Mouse (Mus musculus): ENCODE results near the gene Eddm3b. TPM values are rescaled to one million over a fixed set of nuclear protein-coding genes. Genes with fewer than 3 reads are reported as not detected.
"Not testable (repeated sequence)": the region's sequence is repeated elsewhere in the genome, so short reads cannot be mapped to it uniquely, and the experiment has no call there.

The Eddm3b gene
- polyA plus RNA-seq, 1 experiment from 2014 or later: not detected

DNA sequence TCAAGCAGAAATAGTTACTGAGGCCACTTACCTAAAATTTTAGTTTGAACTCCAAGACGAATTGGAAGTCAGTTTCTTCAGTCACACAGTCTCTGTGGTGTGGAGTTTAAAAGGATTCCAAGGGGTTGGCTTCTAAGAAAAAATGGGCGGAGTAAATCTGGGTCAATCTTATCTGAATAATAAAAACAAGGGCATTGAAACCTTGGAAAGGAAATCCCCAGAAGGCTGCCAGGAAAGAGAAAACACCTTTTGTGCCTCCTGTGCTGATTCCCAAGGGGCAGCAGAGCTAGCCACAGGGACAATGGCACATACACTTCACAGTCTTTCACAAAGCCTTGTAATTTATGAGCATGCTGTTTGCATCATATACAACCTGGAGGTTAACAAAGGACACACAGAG, 32.5 kb downstream of the Eddm3b start, which contains the start of gene Rnase1:
Rnase1 (minus strand) TSS at position 101 of the 400 bp plus-strand sequence.
- no peaks in the 10 kb centered on the region for H3K36me3 ChIP-seq
- no peaks in the 10 kb centered on the region for H3K27me3 ChIP-seq
- no peak within 1 kb of the TSS for H3K4me3 ChIP-seq
- no peaks in the 10 kb centered on the region for H3K4me1 ChIP-seq
- no peak within 1 kb of the TSS for H3K9ac ChIP-seq
- H3K9me3 ChIP-seq: no peaks in the 10 kb centered on the region
- 50% methylated on average over 2 of the region's 2 CpGs for WGBS
- no peak for ATAC-seq (ENCODE audit: insufficient number of reproducible peaks, insufficient read depth, low FRiP score, low TSS enrichment)
- H3K4me2 ChIP-seq (replicated peaks): no peak within 1 kb of the TSS
- H3K27ac ChIP-seq: no peak within 1 kb of the TSS

DNA sequence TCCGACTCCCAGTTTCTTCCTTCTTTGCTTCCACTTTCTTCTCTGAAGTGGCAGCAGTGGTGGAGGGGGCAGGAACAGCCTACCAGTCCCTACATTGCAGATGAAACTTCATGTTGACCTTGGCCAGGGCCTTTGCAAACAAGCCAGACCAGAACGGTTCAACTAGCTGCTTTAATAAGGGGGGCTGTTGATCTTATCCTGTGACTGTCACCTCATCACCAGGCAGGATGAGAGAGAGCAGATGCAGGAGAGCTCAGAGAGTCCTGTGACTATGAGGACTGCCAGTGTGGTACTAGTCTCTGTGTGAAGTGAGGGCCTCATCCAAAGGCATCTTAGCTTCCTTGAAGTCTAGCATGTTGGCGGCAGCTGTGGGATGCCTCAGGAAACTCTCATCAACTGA, 33.8 kb downstream of the Eddm3b start:
- Histone ChIP-seq H3K4me1 (no peaks in the 10 kb centered on the region), H3K9me3 (no peaks in the 10 kb centered on the region), H3K9ac (no peak overlapping the region), H3K36me3 (no peaks in the 10 kb centered on the region), H3K27ac (no peak overlapping the region), H3K4me3 (no peak overlapping the region), H3K4me2 (replicated peaks) (no peak overlapping the region), H3K27me3 (no peaks in the 10 kb centered on the region)
- 78% methylated on average over 3 of the region's 3 CpGs for WGBS
- ATAC-seq (ENCODE audit: insufficient number of reproducible peaks, insufficient read depth, low FRiP score, low TSS enrichment): no peak

DNA sequence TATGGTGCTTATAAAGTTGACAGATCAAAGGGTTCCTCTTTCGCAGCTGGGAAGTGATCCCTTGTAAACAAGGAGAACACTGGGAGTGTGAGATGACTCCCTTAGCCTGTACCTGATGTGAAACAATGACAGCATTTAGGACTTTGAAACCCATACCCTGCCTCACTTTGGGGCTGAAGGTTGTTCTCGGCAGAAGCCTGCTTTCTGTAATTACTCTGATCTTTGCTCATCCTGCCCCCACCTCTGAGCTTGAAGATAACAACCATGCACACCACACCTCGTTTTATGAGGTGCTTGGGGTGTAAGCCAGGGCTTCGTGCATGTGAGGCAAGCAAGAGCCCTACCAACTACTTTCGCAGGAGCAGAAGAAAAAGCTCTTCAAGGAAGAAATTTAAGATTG, 34.9 kb downstream of the Eddm3b start:
- Histone ChIP-seq H3K27ac (no peak overlapping the region), H3K4me3 (no peak overlapping the region), H3K27me3 (no peaks in the 10 kb centered on the region), H3K4me2 (replicated peaks) (no peak overlapping the region), H3K9me3 (no peaks in the 10 kb centered on the region), H3K36me3 (no peaks in the 10 kb centered on the region), H3K4me1 (no peaks in the 10 kb centered on the region), H3K9ac (no peak overlapping the region)
- WGBS: 50% methylated on average over 5 of the region's 5 CpGs
- no peak for ATAC-seq (ENCODE audit: insufficient number of reproducible peaks, insufficient read depth, low FRiP score, low TSS enrichment)

DNA sequence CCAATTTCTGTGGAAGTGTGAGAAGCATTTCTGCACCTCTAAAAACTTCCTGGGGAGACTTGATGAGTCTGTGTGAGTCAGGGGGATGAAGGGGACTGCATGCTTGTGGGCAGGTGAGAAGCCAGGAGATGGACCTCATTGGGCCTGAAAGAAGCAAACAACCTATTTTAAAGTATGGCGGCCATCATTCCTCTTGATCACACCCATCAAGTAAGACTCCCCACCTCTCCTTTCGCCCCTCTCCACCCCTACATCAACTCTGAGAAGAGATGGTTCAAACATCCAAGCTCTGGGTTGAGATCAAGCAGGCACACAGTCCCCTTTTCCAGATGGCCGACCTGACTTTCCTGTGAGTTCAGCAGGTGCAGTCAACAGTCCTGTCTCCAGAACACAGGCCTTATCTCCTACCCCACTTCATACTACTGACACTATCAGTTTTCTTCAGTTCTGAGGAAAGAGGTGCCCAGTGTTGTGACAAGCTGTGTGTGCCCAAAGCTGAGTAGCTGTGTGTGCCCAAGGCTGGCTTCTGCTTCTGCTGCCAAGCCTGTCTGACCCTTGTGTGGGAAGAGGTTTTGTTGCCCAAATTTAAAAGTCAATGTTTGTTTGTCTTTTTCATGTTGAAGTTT, 36.1 kb downstream of the Eddm3b start:
- H3K4me3 ChIP-seq: no peak overlapping the region
- ATAC-seq (ENCODE audit: insufficient number of reproducible peaks, insufficient read depth, low FRiP score, low TSS enrichment): no peak
- H3K9me3 ChIP-seq: no peaks in the 10 kb centered on the region
- no peak overlapping the region for H3K4me2 ChIP-seq (replicated peaks)
- no peaks in the 10 kb centered on the region for H3K27me3 ChIP-seq
- no peak overlapping the region for H3K27ac ChIP-seq
- no peak overlapping the region for H3K9ac ChIP-seq
- 86% methylated on average over 3 of the region's 3 CpGs for WGBS
- H3K4me1 ChIP-seq: no peaks in the 10 kb centered on the region
- no peaks in the 10 kb centered on the region for H3K36me3 ChIP-seq

DNA sequence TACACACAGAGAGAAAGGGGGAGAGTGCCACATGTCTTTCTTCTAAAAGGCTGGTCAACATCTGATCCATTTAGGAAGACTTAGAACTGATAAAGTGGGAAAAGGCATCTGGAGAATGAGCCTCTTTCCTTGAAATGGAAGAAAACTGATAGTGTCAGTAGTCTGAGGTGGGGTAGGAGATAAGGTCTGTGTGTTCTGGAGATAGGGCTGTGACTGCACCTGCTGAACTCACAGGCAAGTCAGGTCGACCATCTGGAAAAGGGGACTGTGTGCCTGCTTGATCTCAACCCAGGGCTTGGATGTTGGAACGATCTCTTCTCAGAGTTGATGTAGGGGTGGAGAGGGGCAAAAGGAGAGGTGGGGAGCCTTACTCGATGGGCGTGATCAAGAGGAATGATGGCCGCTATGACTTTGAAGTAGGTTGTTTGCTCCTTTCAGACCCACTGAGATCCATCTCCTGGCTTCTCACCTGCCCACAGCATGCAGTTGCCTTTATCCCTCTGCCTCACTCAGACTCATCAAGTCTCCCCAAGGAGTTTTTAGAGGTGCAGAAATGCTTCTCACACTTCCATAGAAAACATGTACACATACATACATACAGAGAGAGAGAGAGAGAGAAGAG, 38.1 kb downstream of the Eddm3b start:
- Histone ChIP-seq H3K27me3 (no peaks in the 10 kb centered on the region), H3K36me3 (no peaks in the 10 kb centered on the region), H3K4me2 (replicated peaks) (no peak overlapping the region), H3K9ac (no peak overlapping the region), H3K9me3 (no peaks in the 10 kb centered on the region), H3K27ac (no peak overlapping the region), H3K4me3 (no peak overlapping the region), H3K4me1 (no peaks in the 10 kb centered on the region)
- 81% methylated on average over 5 of the region's 5 CpGs for WGBS
- no peak for ATAC-seq (ENCODE audit: insufficient number of reproducible peaks, insufficient read depth, low FRiP score, low TSS enrichment)

DNA sequence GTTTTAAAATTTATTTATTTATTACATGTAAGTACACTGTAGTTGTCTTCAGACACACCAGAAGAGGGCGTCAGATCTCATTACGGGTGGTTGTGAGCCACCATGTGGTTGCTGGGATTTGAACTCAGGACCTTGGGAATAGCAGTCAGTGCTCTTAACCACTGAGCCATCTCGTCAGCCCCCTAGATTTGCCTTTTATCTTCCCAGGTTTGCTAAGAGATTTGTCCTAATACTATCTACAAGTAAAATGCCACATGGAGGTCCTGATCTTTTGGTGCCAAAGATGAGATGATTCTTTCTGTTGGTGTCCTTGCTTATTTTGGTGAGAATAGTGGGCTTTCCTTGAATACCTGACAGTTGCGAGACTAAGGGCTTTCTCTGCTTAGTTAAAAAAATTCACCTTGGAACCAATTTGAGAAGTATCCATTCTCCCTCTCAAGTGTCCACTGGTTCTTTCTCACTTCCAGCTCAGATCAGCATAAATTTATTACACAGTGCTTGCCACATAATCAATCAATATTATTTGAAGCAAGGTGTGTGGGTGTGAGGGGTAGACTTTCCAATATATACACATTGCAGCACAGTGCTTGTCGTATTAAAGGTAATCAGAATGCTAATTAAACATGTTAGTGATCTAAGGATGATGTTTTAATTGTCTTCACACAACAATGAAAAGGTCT, 42.0 kb downstream of the Eddm3b start:
- Histone ChIP-seq H3K4me2 (replicated peaks) (no peak overlapping the region), H3K4me3 (no peak overlapping the region), H3K9me3 (no peaks in the 10 kb centered on the region), H3K27ac (no peak overlapping the region), H3K4me1 (no peaks in the 10 kb centered on the region), H3K27me3 (no peaks in the 10 kb centered on the region), H3K9ac (no peak overlapping the region), H3K36me3 (no peaks in the 10 kb centered on the region)
- 85% methylated on average over 5 of the region's 5 CpGs for WGBS
- no peak for ATAC-seq (ENCODE audit: insufficient number of reproducible peaks, insufficient read depth, low FRiP score, low TSS enrichment)

DNA sequence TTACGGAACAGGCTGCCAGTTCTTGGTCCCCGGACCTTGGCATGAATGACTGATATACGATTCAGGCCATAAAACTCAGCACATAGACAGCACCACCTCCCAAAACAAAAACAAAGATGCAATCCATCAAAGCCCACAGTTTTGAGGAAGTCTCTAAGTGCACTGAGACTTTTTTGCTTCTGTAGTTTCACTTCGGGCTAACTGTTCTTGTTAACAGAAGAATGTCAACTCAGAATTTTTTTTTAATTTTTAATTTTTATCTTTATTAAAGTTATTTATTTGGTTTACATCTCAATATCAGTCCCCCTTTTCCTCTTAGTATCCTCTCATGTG, 42.5 kb downstream of the Eddm3b start:
- no peak for ATAC-seq (ENCODE audit: insufficient number of reproducible peaks, insufficient read depth, low FRiP score, low TSS enrichment)
- Histone ChIP-seq H3K4me3 (no peak overlapping the region), H3K27me3 (no peaks in the 10 kb centered on the region), H3K9ac (no peak overlapping the region), H3K27ac (no peak overlapping the region), H3K9me3 (no peaks in the 10 kb centered on the region), H3K4me1 (no peaks in the 10 kb centered on the region), H3K36me3 (no peaks in the 10 kb centered on the region), H3K4me2 (replicated peaks) (no peak overlapping the region)
- whole genome bisulfite sequencing: 89% methylated on average over 4 of the region's 4 CpGs

DNA sequence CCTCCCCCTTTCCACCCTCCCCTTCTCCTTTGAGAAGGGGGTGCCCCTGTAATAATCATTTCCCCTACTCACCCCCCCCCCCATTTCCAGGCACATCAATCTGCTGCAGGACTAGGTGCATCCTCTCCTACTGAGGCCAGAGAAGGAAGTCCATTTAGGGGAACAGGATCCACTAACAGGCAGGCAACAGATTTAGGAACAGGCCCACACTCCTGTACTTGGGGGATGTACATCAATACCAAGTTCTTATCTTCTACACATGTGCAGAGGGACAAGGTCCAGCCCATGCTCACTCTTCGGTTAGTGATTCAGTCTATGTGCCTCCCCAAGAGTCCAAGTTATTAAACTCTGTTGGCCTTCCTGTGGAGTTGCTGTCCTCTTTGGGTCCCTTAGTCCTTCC, 42.8 kb downstream of the Eddm3b start:
- no peaks in the 10 kb centered on the region for H3K9me3 ChIP-seq
- no peak for ATAC-seq (ENCODE audit: insufficient number of reproducible peaks, insufficient read depth, low FRiP score, low TSS enrichment)
- no peak overlapping the region for H3K4me2 ChIP-seq (replicated peaks)
- no peak overlapping the region for H3K4me3 ChIP-seq
- no peaks in the 10 kb centered on the region for H3K27me3 ChIP-seq
- H3K4me1 ChIP-seq: no peaks in the 10 kb centered on the region
- WGBS: 95% methylated on average over 1 of the region's 1 CpGs
- no peaks in the 10 kb centered on the region for H3K36me3 ChIP-seq
- no peak overlapping the region for H3K9ac ChIP-seq
- H3K27ac ChIP-seq: no peak overlapping the region

DNA sequence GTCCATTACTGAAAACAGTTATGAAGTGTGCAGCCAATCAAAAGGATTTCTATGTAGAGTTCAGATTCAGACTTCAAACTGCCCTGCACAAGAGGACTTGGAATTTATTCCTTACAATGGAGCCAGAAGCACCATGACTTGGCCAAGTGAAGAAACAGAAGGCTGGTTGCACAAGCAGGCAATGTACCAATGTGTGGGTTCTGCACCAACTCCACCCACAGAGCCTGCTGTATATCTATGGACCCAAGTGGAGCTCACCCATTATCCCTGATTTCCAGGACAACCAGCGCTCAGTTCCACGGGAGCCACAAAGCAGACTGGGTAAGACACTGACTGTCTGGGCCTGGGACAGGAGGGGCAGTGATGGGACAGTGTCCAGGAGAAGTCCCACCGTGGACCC, 47.8 kb downstream of the Eddm3b start, which contains the start of gene Rnase2b:
Rnase2b (plus strand) TSS at position 285 of the 400 bp plus-strand sequence.
- not testable (repeated sequence) for H3K4me2 ChIP-seq (replicated peaks); H3K9ac ChIP-seq; H3K9me3 ChIP-seq; H3K36me3 ChIP-seq; H3K27ac ChIP-seq; ATAC-seq (ENCODE audit: insufficient number of reproducible peaks, insufficient read depth, low FRiP score, low TSS enrichment); H3K4me1 ChIP-seq; H3K27me3 ChIP-seq; H3K4me3 ChIP-seq
- 89% methylated on average over 3 of the region's 3 CpGs for WGBS

DNA sequence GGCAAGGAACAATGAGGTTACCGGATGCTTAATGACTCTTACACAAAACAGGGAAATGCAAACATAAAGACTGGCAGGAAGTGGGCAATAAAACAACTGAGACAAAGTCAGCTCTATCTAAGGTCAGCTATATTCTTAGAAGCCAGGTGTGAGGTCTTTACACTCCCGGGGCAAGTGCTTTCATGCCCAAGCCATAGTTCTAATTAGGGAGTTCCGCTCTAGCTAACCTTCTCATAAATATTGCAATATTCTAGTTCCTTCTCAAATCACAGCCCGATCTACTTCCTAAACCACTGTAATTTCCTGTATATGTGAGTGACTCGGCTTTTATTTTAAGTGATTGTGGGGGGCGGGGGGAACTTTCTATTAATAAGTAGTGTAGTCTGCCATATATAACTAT, 49.1 kb downstream of the Eddm3b start:
- ATAC-seq (ENCODE audit: insufficient number of reproducible peaks, insufficient read depth, low FRiP score, low TSS enrichment); H3K27me3 ChIP-seq; H3K4me3 ChIP-seq; H3K9me3 ChIP-seq; H3K36me3 ChIP-seq; H3K27ac ChIP-seq; H3K4me2 ChIP-seq (replicated peaks); H3K4me1 ChIP-seq; H3K9ac ChIP-seq: not testable (repeated sequence)
- 90% methylated on average over 6 of the region's 6 CpGs for WGBS

DNA sequence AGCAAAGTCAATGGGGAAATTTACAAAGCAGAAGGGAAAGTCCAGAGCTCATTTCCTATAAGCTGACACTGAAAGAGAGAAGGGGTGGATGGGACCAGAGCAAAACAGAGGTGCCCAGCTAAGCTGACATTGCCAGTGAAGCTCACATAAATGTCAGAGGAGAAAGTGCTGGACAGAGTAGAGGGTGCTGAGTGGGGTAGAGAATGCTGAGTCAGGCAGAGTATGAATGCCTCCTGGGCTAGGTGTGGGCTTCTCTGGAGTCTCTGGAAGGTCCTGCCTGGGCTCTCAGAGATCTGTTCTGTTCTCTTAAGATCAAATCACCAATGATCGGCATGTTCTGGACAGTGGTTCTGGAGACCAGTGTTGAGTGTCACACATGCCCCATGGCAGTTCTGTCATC, 51.2 kb downstream of the Eddm3b start:
- no peaks in the 10 kb centered on the region for H3K36me3 ChIP-seq
- H3K9ac ChIP-seq: no peak overlapping the region
- WGBS: 90% methylated on average over 1 of the region's 1 CpGs
- H3K4me1 ChIP-seq: no peaks in the 10 kb centered on the region
- H3K4me2 ChIP-seq (replicated peaks): no peak overlapping the region
- no peak for ATAC-seq (ENCODE audit: insufficient number of reproducible peaks, insufficient read depth, low FRiP score, low TSS enrichment)
- no peaks in the 10 kb centered on the region for H3K27me3 ChIP-seq
- no peak overlapping the region for H3K4me3 ChIP-seq
- no peaks in the 10 kb centered on the region; the same call in 1 of the 2 replicates for H3K9me3 ChIP-seq
- H3K27ac ChIP-seq: no peak overlapping the region

DNA sequence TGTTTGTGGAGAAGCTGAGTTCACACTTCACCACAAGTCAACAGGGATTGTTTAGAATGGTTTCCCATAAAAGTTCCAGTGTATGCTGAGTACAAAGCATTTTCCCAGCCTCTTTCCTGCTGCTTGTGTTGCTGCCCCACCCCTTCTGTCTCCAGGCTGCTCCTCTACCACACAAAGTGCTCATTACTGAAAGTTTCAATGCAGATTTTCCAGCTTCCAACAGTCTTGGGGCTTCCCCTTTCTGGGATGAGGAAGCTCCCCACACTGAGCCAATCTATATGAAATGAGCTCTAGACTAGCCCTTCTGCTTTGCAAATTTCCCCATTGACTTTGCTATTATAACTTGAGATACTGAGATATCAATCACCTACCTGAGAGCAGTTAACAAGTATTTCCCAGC, 51.8 kb downstream of the Eddm3b start:
- ATAC-seq (ENCODE audit: insufficient number of reproducible peaks, insufficient read depth, low FRiP score, low TSS enrichment): no peak
- Histone ChIP-seq H3K27me3 (no peaks in the 10 kb centered on the region), H3K4me1 (no peaks in the 10 kb centered on the region), H3K27ac (no peak overlapping the region), H3K9me3 (no peaks in the 10 kb centered on the region; the same call in 1 of the 2 replicates), H3K9ac (no peak overlapping the region), H3K4me2 (replicated peaks) (no peak overlapping the region), H3K4me3 (no peak overlapping the region), H3K36me3 (no peaks in the 10 kb centered on the region)
